ENCODE assay signal across 21 mouse cellular contexts in genomic region chr13:98647775-98648568, GRCm38 (mm10). TPM values are rescaled to one million over a fixed set of nuclear protein-coding genes. Genes with fewer than 3 reads are reported as not detected.
DNase-seq lines count a peak whose midpoint lies in the region; ATAC-seq and TF ChIP-seq lines count a peak whose summit lies in the region.
"Had no signal": no experiment of that assay in that cellular context is flagged by ENCODE, and none has a peak within 500 bp of the region (broad histone marks: within the 10 kb centered on the region; RNA-seq: fewer than 3 reads in every experiment).

No protein-coding gene starts in this region.

- peak overlapping the region; percentile 58; the same call in 1 of the 2 replicates for H3K27ac ChIP-seq in kidney, adult 2 months (ENCODE audit: insufficient read depth, low read depth, low read length)
- H3K27ac ChIP-seq in lung, postnatal 0 days (ENCODE audit: low read length): no peak overlapping the region
- no peak overlapping the region for H3K27ac ChIP-seq in hindbrain, embryonic 11.5 days (ENCODE audit: low read depth, low read length)
- H3K27ac ChIP-seq: forebrain, embryonic 15.5 days; heart, embryonic 10.5 days; hindbrain, embryonic 14.5 days had no signal

- DNase-seq in kidney, adult 2 months: peak; percentile 67
- no peak for DNase-seq in kidney, adult 11 months
- peak; percentile 10 for DNase-seq in lung, postnatal 0 days (ENCODE audit: low spot score)
- DNase-seq in lung, adult 18-20 months: no peak
- DNase-seq in R1 (ENCODE audit: low read depth, low spot score): peak; percentile 26
- peak; percentile 39 for DNase-seq in kidney, postnatal 10 days
- no peak for DNase-seq in hindbrain, embryonic 11.5 days (ENCODE audit: low spot score)
- DNase-seq: adrenal gland, adult 2 months; adrenal gland, postnatal 25 days; cerebellum, adult 2 months; gastrocnemius, postnatal 10 days; heart, adult 18-20 months; heart, postnatal 10 days had no signal

- no peak for ATAC-seq in lung, postnatal 0 days
- ATAC-seq in hindbrain, embryonic 11.5 days (ENCODE audit: low FRiP score): no peak
- ATAC-seq: forebrain, embryonic 15.5 days; Patski had no signal

- no peaks in the 10 kb centered on the region for H3K27me3 ChIP-seq in kidney, adult 2 months (replicated peaks; ENCODE audit: control insufficient read depth, insufficient read depth, low read length)
- no peaks in the 10 kb centered on the region for H3K27me3 ChIP-seq in lung, postnatal 0 days (replicated peaks; ENCODE audit: insufficient read depth, low read length)
- no peaks in the 10 kb centered on the region for H3K27me3 ChIP-seq in hindbrain, embryonic 11.5 days (ENCODE audit: control insufficient read depth, insufficient read depth, low read length)
- H3K27me3 ChIP-seq: CH12.LX; forebrain, embryonic 15.5 days; Patski had no signal

- H3K4me2 ChIP-seq in lung, postnatal 0 days (replicated peaks; ENCODE audit: low read depth, low read length): no peak overlapping the region
- no peak overlapping the region for H3K4me2 ChIP-seq in hindbrain, embryonic 11.5 days (replicated peaks; ENCODE audit: low read depth, low read length)
- H3K4me2 ChIP-seq: forebrain, embryonic 15.5 days; hindbrain, embryonic 14.5 days had no signal

- H3K36me3 ChIP-seq in kidney, adult 2 months (ENCODE audit: control insufficient read depth, insufficient read depth, low read length): no peaks in the 10 kb centered on the region
- H3K36me3 ChIP-seq in lung, postnatal 0 days (ENCODE audit: insufficient read depth, low read length): no peaks in the 10 kb centered on the region
- no peaks in the 10 kb centered on the region for H3K36me3 ChIP-seq in hindbrain, embryonic 11.5 days (ENCODE audit: control insufficient read depth, insufficient read depth, low read length)
- H3K36me3 ChIP-seq: forebrain, embryonic 15.5 days; heart, embryonic 10.5 days had no signal

- H3K9me3 ChIP-seq in lung, postnatal 0 days (ENCODE audit: low read length): no peaks in the 10 kb centered on the region
- H3K9me3 ChIP-seq in hindbrain, embryonic 11.5 days (ENCODE audit: control insufficient read depth, low read length): no peaks in the 10 kb centered on the region
- H3K9me3 ChIP-seq: forebrain, embryonic 15.5 days; heart, embryonic 10.5 days had no signal

- TF ChIP-seq POLR2A in kidney, adult 2 months (IDR thresholded peaks at IDR 0.05; ENCODE audit: low read depth, low read length): no peak

- TF ChIP-seq CTCF in kidney, adult 2 months (conservative IDR thresholded peaks at IDR 0.05; ENCODE audit: insufficient read depth, insufficient read length, low read depth, low read length): no peak
- TF ChIP-seq CTCF in lung, postnatal 0 days (IDR thresholded peaks at IDR 0.05): no peak

- no peak for TF ChIP-seq EP300 in lung, postnatal 0 days (IDR thresholded peaks at IDR 0.05)

- no peak overlapping the region for H3K4me3 ChIP-seq in kidney, adult 2 months (ENCODE audit: insufficient read depth, low read depth, low read length)
- no peak overlapping the region for H3K4me3 ChIP-seq in lung, postnatal 0 days (ENCODE audit: low read depth, low read length)
- no peak overlapping the region for H3K4me3 ChIP-seq in hindbrain, embryonic 11.5 days (ENCODE audit: low read depth, low read length)
- H3K4me3 ChIP-seq: forebrain, embryonic 15.5 days; heart, embryonic 10.5 days had no signal

- peaks cover 9% of the 10 kb centered on the region for H3K4me1 ChIP-seq in kidney, adult 2 months (ENCODE audit: control insufficient read depth, insufficient read depth, low read length)
- H3K4me1 ChIP-seq in lung, postnatal 0 days (ENCODE audit: insufficient read depth, low read depth, low read length): peaks cover 7% of the 10 kb centered on the region; the same call in 1 of the 2 replicates
- no peaks in the 10 kb centered on the region for H3K4me1 ChIP-seq in hindbrain, embryonic 11.5 days (replicated peaks; ENCODE audit: control insufficient read depth, insufficient read depth, low read length)
- H3K4me1 ChIP-seq: forebrain, embryonic 15.5 days had no signal

- WGBS in kidney, adult 2 months: 49% methylated on average over 22 of the region's 22 CpGs
- WGBS in lung, postnatal 0 days: 73% methylated on average over 22 of the region's 22 CpGs
- WGBS in hindbrain, embryonic 11.5 days: 87% methylated on average over 22 of the region's 22 CpGs

- no peak overlapping the region for H3K9ac ChIP-seq in lung, postnatal 0 days (replicated peaks; ENCODE audit: low read depth)
- no peak overlapping the region for H3K9ac ChIP-seq in hindbrain, embryonic 11.5 days (ENCODE audit: low read depth, low read length)
- H3K9ac ChIP-seq: forebrain, embryonic 15.5 days; hindbrain, embryonic 14.5 days had no signal

RNA-seq across cellular contexts. Expression of gene Tmem174, which starts 10.8 kb away (rescaled TPM):
- polyA plus RNA-seq in kidney, adult 2 months (2012; rRNA removed): 424 and 448 TPM in 2 replicates
- polyA plus RNA-seq in lung, postnatal 0 days (2015; fragmentation: Nextera tagmentation; extraction: Ambion mirVana): 0.05 TPM in 1 of 2 replicates, not detected in the other
- polyA plus RNA-seq in hindbrain, embryonic 11.5 days (2014; fragmentation: Nextera tagmentation; extraction: Ambion mirVana): not detected in 2 replicates
- polyA plus RNA-seq: adrenal gland, adult 2 months; embryonic facial prominence, embryonic 11.5 days; forebrain, embryonic 11.5 days; forebrain, embryonic 15.5 days; heart, embryonic 14.5 days; hindbrain, embryonic 14.5 days; Patski had no signal

RNA-seq across cellular contexts. Expression of gene Tmem171, which starts 46.7 kb away (rescaled TPM):
- polyA plus RNA-seq in kidney, adult 2 months (2012; rRNA removed): 25.5 TPM in 2 replicates
- 20.1 and 22.1 TPM in 2 replicates for polyA plus RNA-seq in lung, postnatal 0 days (2015; fragmentation: Nextera tagmentation; extraction: Ambion mirVana)
- polyA plus RNA-seq in hindbrain, embryonic 11.5 days (2014; fragmentation: Nextera tagmentation; extraction: Ambion mirVana): not detected in 2 replicates
- polyA plus RNA-seq: cerebellum, adult 2 months; embryonic facial prominence, embryonic 11.5 days; forebrain, embryonic 11.5 days; forebrain, embryonic 15.5 days; hindbrain, embryonic 14.5 days had no signal

Comparison
In these comparisons a context has a peak if more than half of its experiments do, and no peak if none do; other contexts are left out.
1. DNase-seq: peak in kidney, adult 2 months (single experiment), lung, postnatal 0 days (single experiment), R1 (single experiment) and kidney, postnatal 10 days (single experiment); none in kidney, adult 11 months (single experiment), lung, adult 18-20 months (0 of 2) and hindbrain, embryonic 11.5 days (single experiment).
2. RNA of gene Tmem174, which starts 10.8 kb away (polyA plus RNA-seq): 424 to 448 TPM in kidney, adult 2 months; 0.05 TPM in lung, postnatal 0 days and not detected in hindbrain, embryonic 11.5 days; every median in the first group is over 100 times any median in the second.
3. RNA of gene Tmem171, which starts 46.7 kb away (polyA plus RNA-seq): 25.5 TPM in kidney, adult 2 months and 20.1 to 22.1 TPM in lung, postnatal 0 days; not detected in hindbrain, embryonic 11.5 days; every median in the first group is over 10 times any median in the second.